Comparison of ENCODE assay signal across 15 mouse cellular contexts in the genomic region with DNA sequence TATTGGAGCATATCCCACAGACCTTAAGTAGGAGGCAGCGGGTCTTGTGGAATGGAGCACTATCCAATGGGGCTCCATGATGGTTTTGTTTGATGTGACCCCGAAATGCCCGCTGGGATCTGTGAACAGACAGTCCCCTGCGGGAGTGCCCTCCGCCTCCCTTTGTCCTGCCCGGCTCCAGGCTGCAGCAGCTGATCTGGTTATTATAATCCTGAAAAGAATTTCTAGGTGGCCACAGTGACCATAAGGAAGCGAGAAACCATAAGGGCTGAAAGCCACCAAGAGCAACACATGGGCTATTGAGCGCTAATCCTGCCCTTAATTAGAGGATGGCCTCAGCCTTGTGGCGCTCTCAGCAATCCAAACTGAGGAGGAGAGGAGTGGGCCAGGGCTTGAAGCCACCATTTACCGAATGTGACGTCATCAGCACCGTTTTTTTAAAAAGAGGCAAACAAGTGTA.
A peak's percentile ranks its signal among the peaks of the same experiment; 100 is the strongest.
DNase-seq lines count a peak whose midpoint lies in the region; ATAC-seq and TF ChIP-seq lines count a peak whose summit lies in the region.
"Had no signal": no experiment of that assay in that cellular context is flagged by ENCODE, and none has a peak within 500 bp of the region (broad histone marks: within the 10 kb centered on the region; RNA-seq: fewer than 3 reads in every experiment).

No protein-coding gene starts in this region.

- no peak for ATAC-seq in neural tube, embryonic 15.5 days (ENCODE audit: low FRiP score)
- peak; percentile 81 for ATAC-seq in forebrain, embryonic 11.5 days (replicated peaks; ENCODE audit: low FRiP score)
- ATAC-seq in hindbrain, embryonic 16.5 days, result peak; percentile 75
- ATAC-seq: intestine, postnatal 0 days had no signal

- no peak for TF ChIP-seq POLR2A in thymus, adult 2 months (IDR thresholded peaks at IDR 0.05; ENCODE audit: control insufficient read depth, extremely low read depth, insufficient read depth, low read length, poor library complexity)

- H3K27me3 ChIP-seq in neural tube, embryonic 15.5 days (replicated peaks), result no peaks in the 10 kb centered on the region
- H3K27me3 ChIP-seq in forebrain, embryonic 11.5 days (ENCODE audit: control insufficient read depth, insufficient read depth, low read length), result peaks cover 2% of the 10 kb centered on the region; the same call in 1 of the 2 replicates
- H3K27me3 ChIP-seq in hindbrain, embryonic 16.5 days (replicated peaks; ENCODE audit: control insufficient read depth, insufficient read depth, low read length), result no peaks in the 10 kb centered on the region
- H3K27me3 ChIP-seq in thymus, adult 2 months (ENCODE audit: control insufficient read depth, insufficient read depth, low read length), result no peaks in the 10 kb centered on the region

- no peak overlapping the region for H3K9ac ChIP-seq in neural tube, embryonic 15.5 days (replicated peaks)
- H3K9ac ChIP-seq in forebrain, embryonic 11.5 days (ENCODE audit: low read length), result no peak overlapping the region
- no peak overlapping the region for H3K9ac ChIP-seq in hindbrain, embryonic 16.5 days (ENCODE audit: low read depth, low read length)
- H3K9ac ChIP-seq: limb, embryonic 13.5 days had no signal

- no peak overlapping the region for H3K4me3 ChIP-seq in neural tube, embryonic 15.5 days (replicated peaks)
- no peak overlapping the region for H3K4me3 ChIP-seq in forebrain, embryonic 11.5 days (ENCODE audit: low read depth, low read length)
- H3K4me3 ChIP-seq in hindbrain, embryonic 16.5 days (ENCODE audit: low read length), result no peak overlapping the region
- no peak overlapping the region for H3K4me3 ChIP-seq in thymus, adult 2 months (ENCODE audit: control insufficient read depth, insufficient read depth, low read length)
- H3K4me3 ChIP-seq: layer of hippocampus, adult 2 months; limb, embryonic 13.5 days had no signal

- no peaks in the 10 kb centered on the region for H3K36me3 ChIP-seq in neural tube, embryonic 15.5 days
- H3K36me3 ChIP-seq in forebrain, embryonic 11.5 days (ENCODE audit: control insufficient read depth, insufficient read depth, low read length), result no peaks in the 10 kb centered on the region
- H3K36me3 ChIP-seq in hindbrain, embryonic 16.5 days (ENCODE audit: control insufficient read depth, insufficient read depth, low read length), result no peaks in the 10 kb centered on the region
- H3K36me3 ChIP-seq in thymus, adult 2 months (ENCODE audit: control insufficient read depth, insufficient read depth, low read length), result no peaks in the 10 kb centered on the region
- H3K36me3 ChIP-seq: limb, embryonic 13.5 days had no signal

- 51% methylated on average over 12 of the region's 12 CpGs for WGBS in neural tube, embryonic 15.5 days
- 18% methylated on average over 12 of the region's 12 CpGs for WGBS in forebrain, embryonic 11.5 days
- 33% methylated on average over 12 of the region's 12 CpGs for WGBS in hindbrain, embryonic 16.5 days
- 92% methylated on average over 12 of the region's 12 CpGs for WGBS in thymus, adult 2 months

- H3K4me1 ChIP-seq in neural tube, embryonic 15.5 days, result peaks cover 5% of the 10 kb centered on the region; the same call in 1 of the 2 replicates
- no peaks in the 10 kb centered on the region; the same call in 1 of the 2 replicates for H3K4me1 ChIP-seq in forebrain, embryonic 11.5 days (replicated peaks; ENCODE audit: control insufficient read depth, insufficient read depth, low read length)
- peaks cover 4% of the 10 kb centered on the region; the same call in 1 of the 2 replicates for H3K4me1 ChIP-seq in hindbrain, embryonic 16.5 days (ENCODE audit: control insufficient read depth, insufficient read depth, low read depth, low read length)
- no peaks in the 10 kb centered on the region for H3K4me1 ChIP-seq in thymus, adult 2 months (replicated peaks; ENCODE audit: control insufficient read depth, insufficient read depth, low read length)

- peak; percentile 31 for DNase-seq in neural tube, embryonic 10.5 days (ENCODE audit: extremely low spot score, low spot score)
- peak; percentile 65 for DNase-seq in forebrain, embryonic 11.5 days (ENCODE audit: low spot score)
- DNase-seq in retina, postnatal 1 day, result peak; percentile 81
- DNase-seq in frontal cortex, postnatal 25 days (ENCODE audit: low spot score in 2 of 2), result no peak
- no peak for DNase-seq in heart, adult 8-10 months (ENCODE audit: low spot score)
- no peak for DNase-seq in thymus, adult 2 months
- DNase-seq: adrenal gland, adult 2 months; lung, adult 2 months; spleen, adult 18-20 months; thymus, postnatal 14 days had no signal

- H3K27ac ChIP-seq in neural tube, embryonic 15.5 days (replicated peaks), result no peak overlapping the region
- H3K27ac ChIP-seq in forebrain, embryonic 11.5 days (ENCODE audit: low read depth, low read length), result no peak overlapping the region
- no peak overlapping the region for H3K27ac ChIP-seq in hindbrain, embryonic 16.5 days (ENCODE audit: low read depth, low read length)
- no peak overlapping the region for H3K27ac ChIP-seq in thymus, adult 2 months (ENCODE audit: control insufficient read depth, insufficient read depth, low read length)
- H3K27ac ChIP-seq: limb, embryonic 13.5 days had no signal

- no peaks in the 10 kb centered on the region for H3K9me3 ChIP-seq in neural tube, embryonic 15.5 days (replicated peaks)
- H3K9me3 ChIP-seq in forebrain, embryonic 11.5 days (ENCODE audit: control insufficient read depth, low read length), result no peaks in the 10 kb centered on the region
- H3K9me3 ChIP-seq in hindbrain, embryonic 16.5 days (ENCODE audit: control insufficient read depth, low read length), result no peaks in the 10 kb centered on the region
- H3K9me3 ChIP-seq: limb, embryonic 13.5 days had no signal

- TF ChIP-seq CTCF in thymus, adult 2 months (IDR thresholded peaks at IDR 0.05; ENCODE audit: borderline replicate concordance, control insufficient read depth, extremely low read depth, insufficient read depth, low read length, poor library complexity), result no peak

- H3K4me2 ChIP-seq in neural tube, embryonic 15.5 days, result no peak overlapping the region
- peak overlapping the region; percentile 21; the same call in 1 of the 2 replicates for H3K4me2 ChIP-seq in forebrain, embryonic 11.5 days (ENCODE audit: low read depth, low read length, severe bottlenecking)
- H3K4me2 ChIP-seq in hindbrain, embryonic 16.5 days (ENCODE audit: low read length), result no peak overlapping the region
- H3K4me2 ChIP-seq: limb, embryonic 13.5 days had no signal

Comparison
In these comparisons a context has a peak if more than half of its experiments do, and no peak if none do; other contexts are left out.
1. DNase-seq: peak in neural tube, embryonic 10.5 days (single experiment), forebrain, embryonic 11.5 days (single experiment) and retina, postnatal 1 day (single experiment); none in frontal cortex, postnatal 25 days (0 of 2), heart, adult 8-10 months (single experiment) and thymus, adult 2 months (single experiment).